Mouse (Mus musculus) embryonic fibroblast, embryonic 13.5 days (primary cell): ENCODE measurements at regions not wholly inside any gene's neighbourhood (a gene's known extent, or its start where the extent isn't known, plus 50 kb on each side); places are given as distances from the start of the nearest gene placed in this dataset.

ENCODE experiments used
- CTCF ChIP-seq: IDR thresholded peaks from 2 replicates; pipeline ENCODE4 v1.5.1; 2011; ENCODE audit warnings: mild to moderate bottlenecking, control low read depth, low read length, moderate library complexity, borderline replicate concordance; ENCODE audit not compliant: insufficient read depth
- POLR2A ChIP-seq: IDR thresholded peaks from 2 replicates; pipeline ENCODE4 v1.6.1; 2011; ENCODE audit warnings: low read depth, mild to moderate bottlenecking, control low read depth, low read length, moderate library complexity

DNA sequence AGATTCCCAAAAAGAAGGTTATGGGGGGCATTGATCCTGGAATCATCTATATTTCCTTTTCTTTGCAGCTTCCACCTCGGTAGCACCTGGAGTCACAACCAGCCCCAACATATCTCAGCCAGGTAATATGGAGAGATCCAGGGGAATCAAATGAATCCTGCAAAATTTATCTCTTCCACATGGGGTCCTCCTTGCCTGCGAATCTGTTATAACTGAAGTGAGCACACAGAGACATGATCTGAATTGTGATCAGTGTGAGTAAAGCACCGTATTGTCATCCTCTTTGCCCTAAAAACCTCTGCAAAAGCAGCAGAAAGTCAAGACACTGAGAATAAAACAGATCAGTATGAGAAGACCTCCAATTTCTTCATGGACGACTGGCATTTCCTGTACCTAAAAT, 86.5 kb downstream of the Smgc start:
- no peak for TF ChIP-seq POLR2A
- TF ChIP-seq CTCF: no peak
